Mouse (Mus musculus) E14TG2a.4 (cell line): ENCODE data around the gene Slc44a3.

Source experiments
- H3K27me3 ChIP-seq: 2 replicates; pipeline ENCODE4 v1.6.1; 2014; ENCODE audit warnings: low read length, control low read depth; ENCODE audit not compliant: insufficient read depth
- H3K36me3 ChIP-seq: 2 replicates; pipeline ENCODE4 v1.6.1; 2014; ENCODE audit warnings: low read length, control low read depth; ENCODE audit not compliant: insufficient read depth
- H3K4me1 ChIP-seq: replicated peaks from 2 replicates; pipeline ENCODE4 v1.6.1; 2014; ENCODE audit warnings: low read depth, low read length, control low read depth
- H3K4me3 ChIP-seq: replicated peaks from 2 replicates; pipeline ENCODE4 v1.5.1; 2014; ENCODE audit warnings: mild to moderate bottlenecking, low read length
- H3K9me3 ChIP-seq: 2 replicates; pipeline ENCODE4 v1.6.1; 2014; ENCODE audit warnings: low read length, control low read depth
- CTCF ChIP-seq: conservative IDR thresholded peaks from 2 replicates; pipeline ENCODE4 v1.5.1; 2014; ENCODE audit warnings: low read length
- NANOG ChIP-seq: IDR thresholded peaks from 2 replicates; pipeline ENCODE4 v1.6.1; 2014; ENCODE audit warnings: borderline replicate concordance, low read length, mixed read lengths
- POU5F1 ChIP-seq: IDR thresholded peaks from 2 replicates; pipeline ENCODE4 v1.6.1; 2014; ENCODE audit warnings: low read length, borderline replicate concordance

Slc44a3 gene

DNA sequence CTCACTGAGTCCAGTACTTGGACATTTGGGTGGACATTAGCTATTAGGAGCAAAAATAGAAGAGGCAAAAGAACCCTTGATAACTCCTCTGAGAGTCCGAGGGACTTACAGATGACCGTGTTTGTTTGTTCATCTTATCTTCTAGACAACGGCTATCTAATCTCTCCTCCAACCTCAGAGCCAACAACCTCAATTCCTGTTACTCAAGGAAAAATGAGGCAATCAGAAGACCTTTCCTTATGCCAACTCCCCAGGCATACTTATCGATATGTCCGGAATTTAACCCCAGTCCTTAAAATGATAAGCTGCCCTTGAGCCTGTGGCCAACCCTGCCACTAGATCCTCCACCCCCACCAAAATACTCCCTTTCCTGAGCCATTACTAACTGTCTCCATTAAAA lies 31.5 kb downstream of the Slc44a3 start:
- TF ChIP-seq POU5F1, result no peak
- Histone ChIP-seq H3K4me3 (no peak overlapping the region), H3K36me3 (no peaks in the 10 kb centered on the region), H3K9me3 (no peaks in the 10 kb centered on the region), H3K27me3 (peaks cover 18% of the 10 kb centered on the region), H3K4me1 (peaks cover 16% of the 10 kb centered on the region)

DNA sequence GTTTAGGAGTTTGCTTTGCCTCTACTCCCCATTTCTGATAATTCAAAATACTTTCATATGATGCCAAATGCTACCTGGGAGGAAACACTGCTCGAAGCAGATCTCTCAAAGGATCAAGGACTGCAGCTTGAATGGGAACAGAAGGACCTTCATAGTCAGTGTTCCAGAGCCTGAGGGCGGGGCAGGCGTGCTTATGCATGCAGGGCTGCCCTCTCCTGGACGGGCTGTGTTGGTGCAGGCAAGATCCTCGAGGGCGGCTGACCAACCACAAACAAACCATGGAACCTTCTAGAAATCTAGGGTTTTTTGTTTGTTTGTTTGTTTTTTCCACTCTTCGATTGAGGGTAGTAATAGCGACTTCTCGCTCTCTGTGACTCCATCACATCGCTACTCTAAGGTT lies 32.0 kb downstream of the Slc44a3 start:
- Histone ChIP-seq H3K36me3 (no peaks in the 10 kb centered on the region), H3K27me3 (peaks cover 18% of the 10 kb centered on the region), H3K4me1 (peaks cover 14% of the 10 kb centered on the region), H3K4me3 (no peak overlapping the region), H3K9me3 (no peaks in the 10 kb centered on the region)
- peak; percentile 66 for TF ChIP-seq CTCF
- no peak for TF ChIP-seq NANOG
- no peak for TF ChIP-seq POU5F1

DNA sequence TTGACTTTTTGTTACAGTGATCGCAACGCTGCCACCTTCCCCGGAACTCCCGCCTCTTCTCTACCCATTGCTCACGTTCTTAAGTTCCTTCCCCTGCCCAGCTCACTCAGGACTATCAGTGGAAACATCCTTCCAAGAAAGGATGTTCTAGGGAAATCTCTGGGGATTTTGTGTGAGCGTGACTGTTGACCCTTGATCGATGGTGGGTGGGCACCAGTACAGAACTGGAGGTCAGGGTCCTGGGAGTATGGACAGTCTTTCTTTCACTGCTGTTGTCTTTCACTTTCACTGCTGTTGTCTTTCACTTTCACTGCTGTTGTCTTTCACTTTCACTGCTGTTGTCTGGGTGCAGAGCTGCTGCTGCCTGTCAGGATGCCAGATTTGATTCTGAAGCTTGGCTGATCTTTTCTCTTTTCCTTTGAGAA lies 38.2 kb downstream of the Slc44a3 start:
- Histone ChIP-seq H3K4me3 (no peak overlapping the region), H3K9me3 (no peaks in the 10 kb centered on the region), H3K36me3 (no peaks in the 10 kb centered on the region), H3K27me3 (peaks cover 3% of the 10 kb centered on the region; the same call in 1 of the 2 replicates), H3K4me1 (peaks cover 13% of the 10 kb centered on the region)
- TF ChIP-seq CTCF (no peak), POU5F1 (no peak), NANOG (no peak)

DNA sequence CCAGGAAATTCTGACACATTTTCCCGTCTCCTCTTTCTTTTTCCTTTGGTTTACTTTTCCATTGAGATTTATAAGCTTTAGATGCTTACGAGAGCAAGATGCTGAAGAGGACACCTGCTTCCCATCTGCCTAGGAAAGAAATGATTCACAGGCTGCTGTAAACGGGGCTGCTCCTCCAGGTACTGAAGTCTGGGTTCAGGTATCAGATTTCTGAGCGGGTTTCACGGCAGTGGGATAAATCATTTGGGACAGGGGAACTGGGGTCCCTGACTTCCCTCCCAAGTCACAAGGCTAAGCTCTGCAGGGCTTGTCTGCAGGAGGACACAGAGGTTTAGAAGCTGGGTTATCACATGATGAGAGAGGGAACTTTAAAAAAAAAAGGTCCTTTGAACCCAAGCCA lies 40.2 kb downstream of the Slc44a3 start:
- Histone ChIP-seq H3K4me3 (no peak overlapping the region), H3K9me3 (no peaks in the 10 kb centered on the region), H3K36me3 (no peaks in the 10 kb centered on the region), H3K27me3 (peaks cover 3% of the 10 kb centered on the region; the same call in 1 of the 2 replicates), H3K4me1 (peaks cover 14% of the 10 kb centered on the region)
- TF ChIP-seq CTCF (no peak), POU5F1 (no peak), NANOG (no peak)

DNA sequence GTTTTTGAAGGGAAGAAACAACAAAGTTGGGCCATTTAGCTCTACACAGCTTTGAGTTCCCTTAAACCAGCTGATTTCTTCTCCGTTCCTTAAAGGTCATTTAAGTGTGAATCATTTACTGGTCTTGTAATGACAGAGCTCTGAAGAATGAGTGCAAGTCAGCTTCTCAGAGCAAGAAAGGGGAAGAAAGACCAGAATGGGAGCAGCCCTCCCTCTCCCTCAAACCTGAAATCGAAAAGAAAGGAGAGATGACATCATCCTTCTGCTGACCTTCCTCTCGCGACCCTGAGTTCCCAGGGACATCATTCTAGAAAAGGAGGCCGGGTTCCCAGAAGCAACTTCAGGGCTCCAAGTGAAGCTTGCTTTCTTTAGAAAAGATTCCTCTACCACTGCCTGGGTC lies 41.3 kb downstream of the Slc44a3 start:
- H3K27me3 ChIP-seq, result peaks cover 3% of the 10 kb centered on the region; the same call in 1 of the 2 replicates
- no peak for TF ChIP-seq NANOG
- no peak for TF ChIP-seq POU5F1
- TF ChIP-seq CTCF, result no peak
- H3K9me3 ChIP-seq, result no peaks in the 10 kb centered on the region
- peaks cover 14% of the 10 kb centered on the region for H3K4me1 ChIP-seq
- no peak overlapping the region for H3K4me3 ChIP-seq
- no peaks in the 10 kb centered on the region for H3K36me3 ChIP-seq

DNA sequence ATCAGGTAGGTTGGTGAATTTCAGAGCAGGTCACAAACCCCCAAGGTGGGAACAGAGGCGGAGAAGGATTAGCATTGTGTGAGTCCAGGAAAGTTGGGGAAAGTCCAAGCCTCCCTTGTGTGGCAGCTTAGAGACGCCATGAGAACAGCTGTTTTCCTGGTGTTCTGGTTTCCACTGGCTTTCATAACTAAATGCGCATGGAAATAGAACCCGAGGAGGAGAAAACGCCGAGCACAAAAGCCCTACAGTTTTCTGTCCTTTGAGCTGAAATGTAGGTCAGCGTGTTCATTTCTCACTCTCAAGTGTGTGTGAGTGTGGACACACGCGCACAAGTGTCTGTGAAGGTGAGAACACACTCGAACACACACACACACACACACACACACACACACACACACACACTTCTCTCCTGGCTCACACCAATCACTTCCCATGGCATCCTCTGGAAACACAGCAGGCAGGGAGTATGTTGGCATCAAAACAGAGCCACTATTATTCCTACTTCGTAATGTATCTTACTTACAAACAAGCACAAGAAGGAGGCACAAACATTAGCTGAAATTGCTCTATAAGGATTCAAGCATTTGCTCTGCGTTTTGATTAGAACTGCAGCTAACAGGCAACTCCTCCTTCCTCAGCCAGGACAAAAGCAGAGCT lies 42.6 kb downstream of the Slc44a3 start:
- no peak for TF ChIP-seq CTCF
- peaks cover 3% of the 10 kb centered on the region; the same call in 1 of the 2 replicates for H3K27me3 ChIP-seq
- no peak overlapping the region for H3K4me3 ChIP-seq
- no peaks in the 10 kb centered on the region for H3K9me3 ChIP-seq
- H3K4me1 ChIP-seq, result peaks cover 14% of the 10 kb centered on the region
- no peaks in the 10 kb centered on the region for H3K36me3 ChIP-seq

DNA sequence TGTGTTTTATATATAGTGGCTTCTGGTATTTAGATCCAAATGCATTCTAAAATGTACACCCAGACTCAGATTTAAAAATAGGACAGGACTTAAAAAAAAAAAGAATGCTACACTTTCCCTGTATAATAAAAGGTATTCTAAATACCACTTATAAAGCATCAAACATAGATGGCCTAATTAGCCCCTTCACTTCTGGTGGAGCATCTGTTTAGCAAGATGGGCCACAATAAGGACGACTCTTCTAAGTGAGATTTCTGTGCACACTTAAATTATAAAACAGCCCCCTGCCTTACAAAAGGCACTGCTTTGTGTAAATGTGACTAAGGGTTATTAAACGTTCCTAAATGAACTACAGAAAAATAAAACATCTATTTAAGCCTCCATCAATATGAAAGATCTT lies 47.0 kb downstream of the Slc44a3 start:
- TF ChIP-seq NANOG, result no peak
- no peak for TF ChIP-seq CTCF
- no peak for TF ChIP-seq POU5F1
- Histone ChIP-seq H3K4me1 (peaks cover 26% of the 10 kb centered on the region), H3K4me3 (no peak overlapping the region), H3K9me3 (no peaks in the 10 kb centered on the region), H3K36me3 (no peaks in the 10 kb centered on the region), H3K27me3 (peaks cover 9% of the 10 kb centered on the region; the same call in 1 of the 2 replicates)

DNA sequence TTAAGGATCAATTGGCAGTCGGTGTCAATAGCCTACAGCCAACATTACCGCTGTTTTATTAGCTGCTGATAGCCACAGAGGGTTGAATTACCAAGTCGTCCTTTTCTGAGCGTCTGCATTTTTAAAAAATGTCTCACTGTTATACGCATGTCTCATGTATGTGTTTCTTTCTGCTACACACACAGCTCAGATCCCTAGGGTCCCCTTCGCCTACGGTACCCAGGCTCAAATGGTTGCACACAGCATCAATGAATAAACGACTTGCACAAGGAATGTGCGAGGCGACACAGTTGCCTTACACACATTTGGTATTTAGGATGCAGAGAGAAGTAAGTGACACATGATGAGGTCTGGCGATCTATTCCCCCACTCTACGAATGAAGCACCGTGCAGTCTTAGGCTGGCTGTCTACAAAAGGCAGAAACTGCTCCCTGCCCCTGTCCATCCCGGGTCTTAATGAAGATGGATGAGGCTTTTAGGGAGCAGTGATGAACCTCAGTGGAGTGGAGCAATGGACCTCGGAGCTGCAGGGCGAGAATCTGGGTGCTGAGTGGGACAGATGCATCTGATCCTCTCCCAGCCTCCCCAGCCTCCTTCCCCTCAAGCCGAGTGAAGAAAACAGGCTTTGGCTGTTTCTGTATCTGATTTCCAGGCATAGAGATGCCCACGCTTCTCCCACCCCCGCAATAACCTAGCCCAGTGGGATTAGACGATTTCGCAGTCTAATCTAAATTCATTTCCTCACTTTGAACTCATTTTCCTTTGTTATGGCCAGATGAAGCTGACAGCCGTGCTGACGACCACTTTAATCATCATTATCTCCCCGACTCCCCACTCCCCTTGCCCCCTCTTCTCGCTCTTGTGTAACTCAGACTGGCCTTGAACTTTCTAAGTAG lies 48.7 kb downstream of the Slc44a3 start:
- Histone ChIP-seq H3K9me3 (no peaks in the 10 kb centered on the region), H3K4me1 (peaks cover 36% of the 10 kb centered on the region), H3K27me3 (peaks cover 16% of the 10 kb centered on the region), H3K36me3 (no peaks in the 10 kb centered on the region), H3K4me3 (no peak overlapping the region)
- TF ChIP-seq NANOG, result no peak
